Mouse (Mus musculus): ENCODE results near the gene Tom1l2.

Gene Tom1l2

DNA sequence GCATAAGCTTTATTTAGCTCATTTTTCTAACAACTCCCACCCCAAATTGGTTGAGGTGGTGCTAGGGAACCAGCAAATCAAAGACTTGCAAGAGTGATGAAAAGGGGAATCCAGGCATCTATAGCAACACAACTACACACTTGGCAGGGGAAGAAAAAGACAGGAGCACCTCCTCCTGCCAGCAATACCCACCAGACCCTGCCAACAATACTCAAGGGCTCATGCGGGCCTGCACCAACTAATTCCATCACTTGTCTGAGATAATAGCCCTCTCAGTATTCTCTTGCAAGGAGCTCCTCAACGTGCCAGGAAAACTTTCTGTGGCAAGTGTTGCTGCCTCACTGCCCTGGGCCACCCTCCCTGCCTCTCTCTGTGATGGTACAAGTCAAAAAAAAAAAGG, 49.2 kb downstream of the Tom1l2 start:
- DNase-seq, result no peak

DNA sequence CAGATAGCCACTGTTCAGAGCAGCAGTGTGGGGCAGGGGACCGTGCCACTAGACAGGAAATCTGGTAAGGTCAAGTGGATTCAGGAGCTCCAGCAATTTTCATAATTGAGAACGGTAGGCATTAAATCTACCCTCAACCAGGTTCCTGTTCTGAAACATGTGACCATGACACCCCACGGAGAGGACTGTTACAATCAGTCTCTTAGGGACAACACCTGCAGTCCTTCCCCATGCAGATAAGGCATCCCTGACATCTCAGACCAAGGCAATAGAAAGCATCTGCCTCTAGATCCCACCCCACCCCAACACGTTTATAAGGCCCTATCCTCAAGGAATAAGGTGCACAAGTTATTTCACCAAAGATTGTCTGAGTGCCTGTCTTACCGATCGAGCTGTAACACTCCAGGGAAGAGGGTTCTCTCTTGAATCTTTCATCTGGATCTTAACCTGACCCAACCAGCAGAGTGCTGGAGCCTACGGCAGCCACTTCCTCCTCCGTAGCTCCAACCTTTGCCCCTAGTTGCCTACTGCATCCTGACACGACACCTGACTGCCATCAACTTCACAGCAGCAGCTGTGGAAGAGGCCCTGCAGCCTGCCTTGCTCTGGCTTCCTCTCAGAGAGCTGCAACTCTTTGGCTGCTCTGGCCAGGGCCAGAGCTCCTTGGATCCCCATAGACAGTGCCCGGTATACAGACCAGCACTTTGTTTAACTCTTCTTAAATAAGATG, 50.2 kb downstream of the Tom1l2 start:
- DNase-seq, result no peak

DNA sequence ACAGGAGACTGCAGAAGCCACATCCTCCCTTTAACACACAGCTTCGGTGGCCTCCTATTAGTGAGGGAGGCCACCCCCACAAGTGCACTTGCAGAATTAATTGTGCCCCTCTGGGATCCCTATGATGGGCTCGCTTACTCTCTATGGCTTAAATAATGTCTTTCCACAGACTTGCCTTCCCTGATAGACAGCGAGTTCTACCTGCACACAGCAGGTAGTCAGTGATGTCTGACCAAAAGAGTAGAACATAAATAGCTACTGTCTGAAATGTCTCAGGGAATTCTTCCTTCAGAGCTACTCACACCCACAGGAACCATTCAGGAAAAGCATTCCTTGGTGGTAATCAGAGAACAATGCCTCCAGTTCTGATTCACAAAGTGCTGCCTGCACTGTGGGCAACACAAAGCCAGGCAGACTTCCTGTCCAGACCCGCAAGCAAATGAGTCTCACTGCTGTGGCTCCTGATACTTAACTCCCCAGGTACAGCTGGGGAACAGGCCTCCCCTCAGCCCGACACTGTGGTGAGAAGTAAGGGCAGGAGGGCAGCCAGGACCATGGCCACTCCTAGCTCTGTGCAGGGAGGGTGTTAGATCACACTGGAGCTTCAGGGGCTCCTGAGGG, 51.0 kb downstream of the Tom1l2 start:
- no peak for DNase-seq

DNA sequence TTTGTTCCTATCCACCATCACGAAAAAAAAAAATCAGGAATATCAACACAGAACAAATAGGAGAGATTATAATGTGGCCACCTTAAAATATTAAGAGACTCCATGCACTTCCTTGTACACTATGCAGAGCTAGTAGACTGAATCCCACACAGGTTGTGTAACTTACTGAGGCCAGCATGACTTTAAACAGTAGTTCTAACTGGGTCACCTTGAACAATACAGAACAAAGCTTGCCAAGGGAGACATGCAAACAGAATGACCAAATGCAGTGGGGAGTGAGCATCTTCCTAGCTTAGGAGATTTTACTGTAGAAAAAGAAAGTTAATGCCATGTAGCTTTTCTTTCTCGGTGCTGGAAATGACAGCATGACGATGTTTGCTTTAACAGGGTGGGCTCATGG, 52.4 kb downstream of the Tom1l2 start:
- no peak for DNase-seq

DNA sequence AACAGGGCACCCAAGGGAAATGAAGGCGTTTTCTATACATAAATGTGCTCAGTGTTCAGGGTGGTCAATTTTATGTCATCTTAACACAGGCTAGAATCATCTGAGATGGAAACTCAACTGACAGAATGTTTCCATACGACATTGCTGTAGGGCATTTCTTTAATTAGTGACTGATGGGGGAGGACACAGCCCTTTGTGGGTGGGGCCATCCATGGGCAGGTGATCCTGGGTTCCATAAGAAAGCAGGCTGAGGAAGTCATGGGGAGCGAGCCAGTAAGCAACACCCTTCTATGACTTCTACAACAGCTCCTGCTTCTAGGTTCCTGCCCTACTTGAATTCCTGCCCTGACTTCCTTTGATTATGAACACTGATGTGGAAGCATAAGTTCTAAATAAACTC, 54.9 kb downstream of the Tom1l2 start:
- DNase-seq, result no peak

DNA sequence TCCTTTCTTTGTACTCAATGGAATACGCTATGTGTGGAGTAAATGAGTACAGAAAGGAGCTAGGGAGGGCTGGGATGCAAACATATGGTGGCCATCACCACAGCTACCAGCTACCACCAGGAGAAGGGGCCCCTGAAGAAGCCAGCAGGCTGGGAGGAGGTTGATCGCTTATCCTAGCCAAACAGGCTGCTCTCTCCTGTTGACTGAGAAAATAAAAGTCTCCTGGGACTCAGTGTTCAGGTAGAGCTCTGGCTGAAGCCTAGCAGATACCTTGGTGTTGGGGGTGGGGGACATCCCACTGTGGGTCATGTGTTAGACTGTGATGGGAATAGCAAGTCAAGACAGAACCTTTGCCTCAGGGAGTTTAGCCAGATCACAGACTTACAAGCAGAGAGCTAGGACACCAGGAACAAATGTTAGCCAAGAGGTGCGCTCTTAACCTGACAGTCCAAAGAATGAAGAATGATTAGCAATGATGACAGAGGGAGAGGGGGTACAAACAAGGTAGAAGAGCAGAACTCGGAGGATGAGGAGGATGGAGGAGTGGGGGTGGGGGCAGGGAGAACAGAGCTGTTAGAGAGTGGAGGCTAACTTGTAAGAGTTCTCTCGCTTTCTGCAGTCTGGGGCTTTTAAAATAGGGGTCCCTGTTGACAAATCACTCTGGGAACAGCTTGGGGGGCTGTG, 57.9 kb downstream of the Tom1l2 start:
- no peak for DNase-seq

DNA sequence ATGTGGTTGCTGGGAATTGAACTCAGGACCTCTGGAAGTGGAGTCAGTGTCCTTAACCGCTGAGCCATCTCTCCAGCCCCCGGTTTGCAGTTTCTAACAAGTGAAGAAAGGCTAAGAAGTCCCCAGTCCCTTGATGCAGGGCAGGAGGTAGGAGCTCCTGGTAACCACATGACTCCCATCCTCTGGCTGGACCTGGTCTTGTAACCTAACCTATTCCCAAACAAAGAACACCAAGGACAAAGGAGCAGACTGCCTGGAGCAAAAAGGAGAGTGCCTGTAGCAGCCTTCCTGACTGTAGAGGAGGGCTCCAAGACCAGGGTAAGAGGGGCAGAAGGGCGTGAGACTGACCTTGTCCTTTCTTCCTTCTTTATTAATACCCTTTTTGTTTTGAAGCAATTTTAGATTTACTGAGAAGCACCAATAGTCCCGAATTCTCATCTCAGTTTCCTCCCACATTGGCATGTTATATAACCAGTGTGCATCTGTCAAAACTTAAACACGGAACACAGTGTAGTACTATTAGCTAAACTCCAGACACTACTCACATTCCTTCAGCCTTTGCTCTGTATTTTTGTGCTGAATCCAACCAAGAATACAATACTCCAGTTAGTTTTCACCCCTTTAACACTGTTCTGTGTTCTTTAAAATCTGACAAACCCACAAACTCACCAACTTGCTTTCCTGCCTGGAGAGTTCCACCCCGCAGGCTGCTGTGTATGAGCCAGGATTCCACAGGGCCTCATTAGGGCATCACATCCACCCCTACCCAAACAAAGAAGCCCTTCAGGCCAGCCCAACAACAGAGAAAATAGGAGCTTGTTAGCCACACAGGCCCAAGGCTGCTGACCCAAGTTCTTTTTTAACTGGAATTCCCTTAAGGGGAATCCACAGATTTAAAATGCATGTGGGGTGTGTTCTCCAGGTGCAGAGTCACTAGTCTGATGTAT, 58.7 kb downstream of the Tom1l2 start:
- DNase-seq, result no peak

DNA sequence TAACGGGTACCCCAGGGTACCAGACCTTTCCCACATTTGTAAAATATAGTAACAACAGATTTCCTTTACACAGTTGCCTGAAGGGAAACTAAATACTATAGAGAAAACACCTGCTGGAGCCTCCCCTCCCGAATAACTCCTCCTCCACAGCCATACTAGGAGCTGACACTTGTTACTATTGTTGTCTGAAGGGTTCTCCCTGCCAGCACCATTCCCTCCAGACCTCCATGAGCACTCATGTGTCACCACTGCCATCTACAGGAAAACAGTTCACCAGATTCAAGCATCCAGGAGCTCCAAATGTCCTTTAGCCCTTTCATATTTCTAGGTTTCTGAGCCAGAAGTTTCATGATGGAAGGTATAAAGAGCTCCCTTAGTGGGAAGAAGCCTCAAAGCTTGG, 60.0 kb downstream of the Tom1l2 start:
- peak; percentile 64 to 74 for DNase-seq

DNA sequence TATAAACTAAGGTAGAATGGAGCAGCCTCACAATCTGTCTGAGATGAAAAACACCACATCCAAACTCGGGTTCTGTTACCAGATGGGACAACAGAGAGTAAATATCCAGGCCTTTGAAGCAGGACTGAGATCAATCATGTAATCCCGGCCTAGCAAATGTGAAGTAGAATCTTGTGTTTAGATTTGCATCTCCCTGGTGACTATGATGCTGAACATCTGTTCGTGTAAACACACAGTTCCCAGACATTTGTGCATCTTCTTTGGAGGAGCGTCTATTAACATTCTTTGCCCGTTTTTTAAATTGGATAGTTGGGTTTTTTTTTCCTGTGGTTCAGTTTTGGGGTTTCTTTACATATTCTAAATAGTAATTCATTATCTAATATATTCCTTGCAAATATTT, 63.7 kb downstream of the Tom1l2 start:
- DNase-seq, result no peak

DNA sequence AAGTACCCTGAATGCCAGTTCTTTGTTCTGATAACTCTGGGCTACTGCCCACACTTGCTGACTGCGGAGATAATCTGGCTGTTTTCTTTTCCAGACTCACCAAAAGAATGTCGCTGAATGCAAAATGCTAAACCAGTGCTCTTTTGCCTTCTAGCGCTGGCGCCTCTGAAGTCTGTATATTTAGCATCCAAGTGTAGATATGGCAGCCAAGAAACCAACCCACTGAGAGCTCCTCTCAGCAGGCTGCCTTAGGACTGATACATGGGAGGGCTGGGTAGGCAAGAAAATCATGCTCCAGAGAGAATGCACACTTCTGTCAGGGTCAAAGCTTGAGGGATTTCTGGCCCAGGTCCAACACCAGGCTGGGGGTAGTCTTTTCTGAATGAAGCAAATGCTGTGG, 66.4 kb downstream of the Tom1l2 start:
- no peak for DNase-seq

DNA sequence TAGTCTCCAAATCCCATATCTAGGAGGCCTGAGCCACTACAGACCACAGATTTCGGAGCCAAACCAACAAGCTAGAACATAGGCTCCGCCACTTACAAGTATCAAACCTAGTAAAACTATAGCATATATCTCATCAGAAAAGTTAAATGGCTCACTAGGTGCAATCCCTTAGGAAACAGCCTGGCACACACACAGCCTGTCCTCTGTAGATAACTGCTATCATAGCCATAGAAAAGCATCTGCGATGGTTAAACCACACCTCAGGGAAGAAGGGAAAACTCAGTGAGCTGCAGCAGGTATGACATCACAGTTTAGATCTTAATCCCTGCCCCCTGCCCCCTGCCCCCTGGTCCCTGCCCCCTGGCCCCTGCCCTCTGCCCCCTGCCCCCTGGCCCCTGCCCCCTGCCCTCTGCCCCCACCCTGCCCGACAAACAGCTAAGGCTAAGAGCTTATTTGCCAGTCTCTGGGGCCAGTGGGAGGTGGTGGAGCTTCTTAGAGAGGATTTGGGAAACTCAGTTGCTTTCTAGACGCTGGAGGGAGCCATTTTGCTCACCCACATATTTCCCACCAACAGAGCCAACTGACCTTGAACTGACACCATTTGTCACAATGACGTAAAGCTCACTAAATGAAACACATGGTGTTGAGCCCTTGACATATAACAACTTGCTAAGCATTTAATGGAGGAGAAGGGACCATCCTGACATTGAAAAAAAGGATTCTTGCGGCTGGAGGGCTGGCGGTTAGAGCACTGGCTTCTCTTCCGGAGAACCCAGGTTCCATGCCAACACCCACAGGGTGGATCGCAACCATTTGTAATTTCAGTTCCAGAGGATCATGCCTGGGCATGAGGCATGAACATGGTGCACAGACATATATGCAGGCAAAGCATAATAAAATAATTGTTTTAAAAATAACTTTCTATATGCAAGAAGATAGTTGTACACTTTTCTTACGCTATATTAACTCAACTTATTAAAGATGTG, 72.0 kb downstream of the Tom1l2 start:
- peak; percentile 32 to 51 for DNase-seq

DNA sequence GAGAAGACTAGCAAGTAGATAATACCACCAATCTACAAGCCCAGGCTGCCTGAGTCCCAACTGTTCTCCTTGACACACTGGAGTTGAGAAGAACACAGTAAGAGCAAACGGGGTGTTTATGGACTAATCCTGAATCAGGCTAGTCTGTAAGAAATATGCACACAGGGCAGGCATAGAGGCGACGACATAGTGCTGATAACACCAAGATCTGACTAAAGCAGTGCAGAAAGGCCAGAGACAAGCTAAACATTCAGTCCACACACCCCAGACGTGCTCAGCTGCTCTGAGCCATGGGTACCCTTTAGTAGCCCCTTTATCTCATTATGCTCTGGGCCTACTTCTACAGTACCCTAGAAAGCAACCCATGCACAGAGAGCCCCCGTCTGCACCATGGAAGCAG, 73.2 kb downstream of the Tom1l2 start:
- no peak for DNase-seq

DNA sequence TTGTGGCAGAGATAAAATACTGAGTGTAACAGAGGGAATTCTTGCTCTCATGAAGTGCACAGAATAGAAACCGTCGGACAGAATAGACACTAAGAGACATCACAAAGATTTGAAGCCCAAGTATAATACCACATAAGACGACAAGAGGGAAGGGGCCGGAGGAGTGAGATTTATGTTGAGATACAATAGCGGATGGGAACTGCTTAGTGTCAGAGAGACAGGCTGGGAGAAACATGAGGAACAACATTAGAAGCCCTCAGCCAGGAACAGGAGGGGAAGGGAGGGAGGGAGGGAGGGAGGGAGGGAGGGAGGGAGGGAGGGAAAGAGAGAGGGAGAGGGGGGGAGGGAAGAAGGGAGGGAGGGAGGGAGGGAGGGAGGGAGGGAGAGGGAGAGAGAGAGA, 74.9 kb downstream of the Tom1l2 start:
- no peak for DNase-seq

DNA sequence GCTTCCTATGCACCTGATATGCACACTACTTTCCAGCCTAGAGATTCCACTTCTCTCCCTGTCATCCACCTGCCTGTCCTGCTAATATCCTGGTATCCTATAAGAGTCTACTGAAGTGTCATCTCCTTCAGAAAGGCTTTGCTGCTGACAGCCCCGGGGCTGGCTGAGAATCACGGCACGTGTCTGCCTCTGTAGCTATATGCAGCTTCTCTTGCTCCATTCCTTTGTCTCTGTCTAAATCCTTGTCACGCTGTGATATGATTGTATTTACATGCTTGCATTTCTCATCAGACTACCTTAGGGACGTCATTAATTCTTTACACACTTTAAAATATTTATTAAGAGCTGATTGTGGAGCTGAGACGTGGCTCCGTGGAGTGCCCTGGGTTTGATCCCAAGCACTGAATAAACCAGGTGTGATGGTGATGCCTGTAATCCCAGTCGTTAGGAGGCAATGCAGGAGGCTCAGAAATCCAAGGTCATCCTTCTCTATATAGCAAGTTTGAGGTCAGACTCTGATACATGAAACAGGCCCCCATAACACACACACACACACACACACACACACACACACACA, 75.5 kb downstream of the Tom1l2 start:
- no peak for DNase-seq

DNA sequence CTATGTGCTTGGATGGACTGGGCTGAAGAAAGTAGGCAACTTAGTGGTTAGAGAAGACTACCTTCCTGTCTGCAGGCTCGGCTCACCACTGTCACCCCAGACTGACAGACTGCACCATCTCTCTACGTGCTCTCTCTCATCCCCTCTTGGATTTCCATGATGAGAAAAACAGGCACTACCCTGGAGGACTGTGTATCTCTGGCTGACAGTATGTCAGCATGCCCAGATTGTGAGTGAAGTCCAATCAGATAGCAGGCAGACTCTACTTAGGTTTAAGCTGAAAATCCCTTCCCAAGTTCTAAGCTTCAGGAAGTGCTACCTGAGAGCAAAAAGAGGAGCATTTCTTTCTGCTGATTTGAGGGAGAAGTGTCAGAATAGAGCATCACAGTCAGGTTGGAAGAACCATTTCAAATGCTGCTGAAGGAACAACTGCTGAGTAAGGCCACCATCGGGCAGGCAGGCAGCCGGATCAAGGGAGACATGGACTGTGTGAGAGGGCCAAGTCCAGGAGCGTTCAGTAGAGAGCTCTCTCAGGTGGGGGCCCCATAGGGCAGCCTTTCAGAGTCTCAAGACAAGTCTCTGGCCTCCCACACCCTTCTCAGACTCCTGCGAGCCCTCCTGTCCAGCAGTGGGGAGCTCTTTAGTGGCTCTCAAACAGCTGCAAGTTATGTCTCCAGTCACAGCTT, 76.2 kb downstream of the Tom1l2 start:
- peak in 1 of 2 experiments; percentile 30 for DNase-seq

DNA sequence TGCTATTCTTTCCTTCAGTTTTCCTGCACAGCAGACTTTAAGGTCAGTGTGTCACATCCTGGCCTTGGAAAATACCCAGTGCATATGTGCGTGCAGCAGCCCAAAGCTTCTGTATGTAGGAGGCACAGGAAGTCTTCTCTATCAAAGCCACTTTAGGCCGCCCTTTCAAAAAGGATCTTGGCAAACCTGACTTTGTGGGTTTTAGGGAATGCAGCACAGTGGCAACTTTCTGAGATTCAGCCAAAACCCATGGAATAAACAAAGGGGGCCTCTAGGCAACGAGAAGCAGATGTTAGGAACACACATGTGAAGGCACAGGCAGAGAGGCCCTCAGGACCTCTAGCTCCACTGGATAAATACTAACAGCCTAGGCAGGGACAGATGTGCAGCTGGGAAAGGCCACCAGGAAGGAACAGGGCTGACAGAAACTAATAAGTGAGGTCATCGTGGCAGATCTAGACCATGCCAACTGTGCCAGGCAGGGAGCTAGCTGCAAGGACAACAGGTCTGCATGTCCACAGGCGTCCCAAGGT, 79.4 kb downstream of the Tom1l2 start:
- peak; percentile 22 to 53 for DNase-seq

DNA sequence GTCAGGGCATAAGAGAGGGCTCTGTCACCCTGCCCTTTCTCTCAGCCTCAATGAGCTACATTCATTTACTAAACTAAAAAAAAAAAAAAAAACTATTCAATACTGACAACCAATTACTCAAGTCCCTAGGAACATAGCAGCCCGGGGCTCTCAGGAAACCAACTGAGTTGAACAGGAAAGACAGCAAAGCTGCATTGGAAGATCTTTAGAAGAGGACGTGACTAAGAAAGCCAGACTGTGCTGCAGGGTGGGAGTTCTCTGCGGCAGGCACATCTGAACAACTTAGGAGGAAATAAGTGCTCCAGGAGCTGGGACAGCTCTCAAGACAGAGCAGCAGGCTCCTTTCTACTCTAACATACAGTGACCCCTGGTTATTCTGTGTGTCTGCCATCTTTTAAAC, 84.1 kb downstream of the Tom1l2 start:
- peak in 1 of 2 experiments; percentile 26 for DNase-seq

DNA sequence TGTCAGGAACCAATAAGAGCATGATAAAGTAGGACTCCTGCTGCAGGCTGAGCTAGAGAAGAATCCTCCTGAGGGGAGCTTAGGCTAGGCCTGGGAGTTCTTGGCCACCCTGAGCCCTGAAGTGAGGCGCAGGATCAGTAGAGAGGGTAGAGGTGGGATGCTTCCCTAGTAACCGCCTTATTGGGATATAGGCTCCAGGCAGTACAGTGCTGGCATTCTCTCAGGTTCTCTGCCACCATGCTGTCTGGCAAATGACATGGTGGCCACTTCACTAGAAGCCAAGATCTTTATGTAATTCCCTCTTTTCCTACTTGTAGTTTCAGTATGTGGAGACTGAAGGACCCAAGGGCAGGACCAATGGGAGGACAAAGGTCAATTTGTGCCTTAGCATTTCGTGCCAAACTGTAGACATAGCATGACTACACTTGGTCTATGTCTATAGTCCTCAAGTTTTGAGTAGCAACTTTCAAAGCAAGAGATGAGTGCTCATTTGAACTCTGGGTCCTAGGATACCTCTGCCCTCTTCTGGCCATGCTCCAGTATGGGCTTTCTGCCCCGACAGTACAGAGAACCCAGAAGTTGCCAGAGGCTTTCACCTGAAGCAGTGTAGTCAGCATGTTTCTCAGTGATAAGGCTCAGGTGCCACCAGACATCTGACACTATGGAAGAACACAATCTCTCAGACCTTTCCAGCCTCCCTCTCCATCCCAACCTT, 87.3 kb downstream of the Tom1l2 start:
- DNase-seq, result no peak

DNA sequence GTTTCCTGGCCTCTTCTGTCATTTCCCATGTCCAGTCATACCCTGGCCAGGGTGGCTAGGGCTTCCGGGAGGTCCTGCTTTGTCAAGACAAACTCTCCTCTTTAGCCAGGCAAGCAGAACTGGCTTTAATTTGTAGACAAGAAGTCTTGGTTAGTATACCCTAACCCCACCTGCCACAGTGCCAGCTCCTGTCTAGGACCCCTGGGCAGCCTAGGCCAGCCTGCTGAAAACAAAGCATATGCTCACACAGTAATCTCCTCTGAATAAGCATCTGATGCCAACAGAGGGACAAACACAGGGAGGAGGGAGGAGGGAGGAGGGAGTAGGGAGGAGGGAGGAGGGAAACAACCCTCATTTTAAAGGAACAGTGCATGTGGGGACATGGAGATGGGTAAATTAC, 88.1 kb downstream of the Tom1l2 start:
- no peak for DNase-seq

DNA sequence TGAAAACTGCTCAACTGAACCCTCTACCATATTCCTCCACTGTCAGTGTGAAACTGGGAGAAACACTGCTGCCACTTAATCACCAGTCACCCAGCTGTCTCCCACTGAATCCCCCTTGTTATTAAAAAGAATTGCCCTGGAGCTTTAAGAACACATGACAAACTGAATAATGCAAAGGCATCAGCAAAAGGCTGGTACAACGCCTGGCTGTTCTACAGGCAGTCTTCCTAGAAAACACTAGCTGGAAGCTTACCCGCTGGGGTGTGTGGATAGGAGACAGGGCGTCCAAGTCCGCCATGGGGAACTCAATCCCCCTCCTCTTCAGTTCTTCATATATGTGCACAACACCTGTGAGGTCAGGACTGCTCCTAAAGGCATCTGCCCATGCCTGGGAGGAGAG, 90.3 kb downstream of the Tom1l2 start:
- DNase-seq, result no peak

All from kidney, postnatal 4 days (tissue).